Mouse (Mus musculus) intestine, postnatal 0 days (tissue): ENCODE data around the gene Rpusd4. TPM values are rescaled to one million over a fixed set of nuclear protein-coding genes. Genes with fewer than 3 reads are reported as not detected.
A peak's percentile ranks its signal among the peaks of the same experiment; 100 is the strongest.

Source experiments
- ATAC-seq: fragments of 200-750 bp; cut with Nextera tagmentation; 2 replicates; pipeline ENCODE4 v1.8.0; 2017; ENCODE audit warnings: mild to moderate bottlenecking, moderate TSS enrichment, moderate library complexity
- H3K27ac ChIP-seq: fragments of 300-500 bp; sonication (generic); 2 replicates; pipeline ENCODE4 v1.5.1; 2014; ENCODE audit warnings: mild to moderate bottlenecking, low read depth, low read length, moderate library complexity
- H3K27me3 ChIP-seq: fragments of 300-500 bp; sonication (generic); replicated peaks from 2 replicates; pipeline ENCODE4 v1.6.1; 2014; ENCODE audit warnings: low read length, mixed read lengths; ENCODE audit not compliant: control insufficient read depth, insufficient read depth
- H3K36me3 ChIP-seq: fragments of 300-500 bp; sonication (generic); 2 replicates; pipeline ENCODE4 v1.6.1; 2014; ENCODE audit warnings: mild to moderate bottlenecking, moderate library complexity; ENCODE audit not compliant: control insufficient read depth, insufficient read depth
- H3K4me1 ChIP-seq: fragments of 300-500 bp; sonication (generic); replicated peaks from 2 replicates; pipeline ENCODE4 v1.6.1; 2014; ENCODE audit warnings: antibody characterized with exemption, low read length, mixed read lengths; ENCODE audit not compliant: control insufficient read depth, insufficient read depth
- H3K4me2 ChIP-seq: fragments of 300-500 bp; sonication (generic); replicated peaks from 2 replicates; pipeline ENCODE4 v1.6.1; 2014; ENCODE audit warnings: low read depth, mild to moderate bottlenecking, moderate library complexity
- H3K4me3 ChIP-seq: fragments of 300-500 bp; sonication (generic); 2 replicates; pipeline ENCODE4 v1.5.1; 2014; ENCODE audit warnings: low read depth, low read length
- H3K9ac ChIP-seq: fragments of 300-500 bp; sonication (generic); 2 replicates; pipeline ENCODE4 v1.6.1; 2014; ENCODE audit warnings: mild to moderate bottlenecking, low read depth, low read length
- H3K9me3 ChIP-seq: fragments of 300-500 bp; sonication (generic); 2 replicates; pipeline ENCODE4 v1.6.1; 2016; ENCODE audit warnings: mixed run types; ENCODE audit not compliant: control insufficient read depth
- CTCF ChIP-seq: sonication (generic); IDR thresholded peaks from 2 replicates; pipeline ENCODE4 v1.5.1; 2016; ENCODE audit warnings: low read depth, mild to moderate bottlenecking, control low read depth, antibody characterized with exemption, moderate library complexity
- WGBS: fragments of 180-500 bp; shearing (Covaris S2); extraction: QIAGEN DNeasy Blood & Tissue Kit; methylation state at CpG from one replicate; pipeline ENCODE4 v1.1.7; 2014; 5-methylcytosine and 5-hydroxymethylcytosine counted together
- polyA plus RNA-seq: library from polyadenylated mRNA; unstranded; fragments of >200 nt; fragmentation: Nextera tagmentation; extraction: Ambion mirVana; gene quantifications from 2 replicates; pipeline ENCODE4 v1.2.1, GENCODE M21; 2015

Rpusd4 gene
- polyA plus RNA-seq, 1 experiment from 2014 or later, result 16.3 TPM

GRCm38 (mm10) chr9:35290417-35290816, 22.8 kb downstream of the Rpusd4 start:
- no peaks in the 10 kb centered on the region for H3K36me3 ChIP-seq
- no peak overlapping the region for H3K4me2 ChIP-seq
- H3K9me3 ChIP-seq, result no peaks in the 10 kb centered on the region
- no peak overlapping the region for H3K4me3 ChIP-seq
- no peaks in the 10 kb centered on the region; the same call in 1 of the 2 replicates for H3K4me1 ChIP-seq
- H3K27me3 ChIP-seq, result no peaks in the 10 kb centered on the region
- H3K9ac ChIP-seq, result no peak overlapping the region
- TF ChIP-seq CTCF, result no peak
- H3K27ac ChIP-seq, result peak overlapping the region; percentile 23; the same call in 1 of the 2 replicates
- 70% methylated on average over 3 of the region's 3 CpGs for WGBS
- ATAC-seq, result peak; percentile 70

- WGBS, result 40% methylated on average over 4 of the region's 4 CpGs
- Histone ChIP-seq H3K4me3 (no peak overlapping the region), H3K9ac (no peak overlapping the region), H3K36me3 (no peaks in the 10 kb centered on the region), H3K9me3 (no peaks in the 10 kb centered on the region), H3K27me3 (no peaks in the 10 kb centered on the region), H3K27ac (no peak overlapping the region; the same call in 1 of the 2 replicates), H3K4me2 (no peak overlapping the region), H3K4me1 (no peaks in the 10 kb centered on the region; the same call in 1 of the 2 replicates)
- TF ChIP-seq CTCF, result no peak
- ATAC-seq, result peak; percentile 18; the same call in 1 of the 2 replicates
Observed at GRCm38 (mm10) chr9:35290916-35291315, 23.3 kb downstream of the Rpusd4 start.

- no peaks in the 10 kb centered on the region; the same call in 1 of the 2 replicates for H3K4me1 ChIP-seq
- no peak overlapping the region for H3K4me3 ChIP-seq
- WGBS, result 74% methylated on average over 5 of the region's 5 CpGs
- no peak overlapping the region for H3K4me2 ChIP-seq
- no peak for TF ChIP-seq CTCF
- H3K27ac ChIP-seq, result no peak overlapping the region
- H3K36me3 ChIP-seq, result no peaks in the 10 kb centered on the region
- 0 out of 2 replicates have a peak, but pooled peaks cover 2% of the 10 kb centered on the region for H3K9me3 ChIP-seq
- H3K9ac ChIP-seq, result no peak overlapping the region
- no peak for ATAC-seq
- H3K27me3 ChIP-seq, result no peaks in the 10 kb centered on the region
Observed at GRCm38 (mm10) chr9:35293465-35293864, 25.8 kb downstream of the Rpusd4 start.

GRCm38 (mm10) chr9:35297791-35298190, 30.1 kb downstream of the Rpusd4 start:
- Histone ChIP-seq H3K27me3 (no peaks in the 10 kb centered on the region), H3K4me3 (no peak overlapping the region), H3K4me2 (no peak overlapping the region), H3K9me3 (0 out of 2 replicates have a peak, but pooled peaks cover 2% of the 10 kb centered on the region), H3K4me1 (no peaks in the 10 kb centered on the region), H3K27ac (no peak overlapping the region), H3K9ac (no peak overlapping the region), H3K36me3 (no peaks in the 10 kb centered on the region)
- peak; percentile 36 for ATAC-seq
- TF ChIP-seq CTCF, result no peak

- WGBS, result 91% methylated on average over 3 of the region's 3 CpGs
- no peak overlapping the region for H3K27ac ChIP-seq
- no peaks in the 10 kb centered on the region for H3K4me1 ChIP-seq
- H3K27me3 ChIP-seq, result no peaks in the 10 kb centered on the region
- no peak for TF ChIP-seq CTCF
- H3K36me3 ChIP-seq, result no peaks in the 10 kb centered on the region
- H3K4me3 ChIP-seq, result no peak overlapping the region
- no peak overlapping the region for H3K4me2 ChIP-seq
- no peak overlapping the region for H3K9ac ChIP-seq
- no peaks in the 10 kb centered on the region for H3K9me3 ChIP-seq
- ATAC-seq, result no peak
Observed at GRCm38 (mm10) chr9:35302172-35302571, 34.5 kb downstream of the Rpusd4 start.

GRCm38 (mm10) chr9:35307461-35307860, 39.8 kb downstream of the Rpusd4 start:
- no peaks in the 10 kb centered on the region for H3K27me3 ChIP-seq
- TF ChIP-seq CTCF, result no peak

GRCm38 (mm10) chr9:35310377-35310776, 42.7 kb downstream of the Rpusd4 start:
- no peak for TF ChIP-seq CTCF
- ATAC-seq, result no peak
- Histone ChIP-seq H3K36me3 (no peaks in the 10 kb centered on the region), H3K27ac (no peak overlapping the region), H3K4me1 (no peaks in the 10 kb centered on the region), H3K9me3 (no peaks in the 10 kb centered on the region), H3K4me3 (no peak overlapping the region), H3K4me2 (no peak overlapping the region), H3K27me3 (no peaks in the 10 kb centered on the region), H3K9ac (no peak overlapping the region)
- WGBS, result 81% methylated on average over 6 of the region's 6 CpGs

More at GRCm38 (mm10) chr9:35307461-35307860, 39.8 kb downstream of the Rpusd4 start:
- ATAC-seq, result no peak
- no peaks in the 10 kb centered on the region for H3K9me3 ChIP-seq
- H3K36me3 ChIP-seq, result no peaks in the 10 kb centered on the region
- no peaks in the 10 kb centered on the region for H3K4me1 ChIP-seq
- H3K9ac ChIP-seq, result no peak overlapping the region
- 86% methylated on average over 7 of the region's 7 CpGs for WGBS
- H3K4me2 ChIP-seq, result no peak overlapping the region
- no peak overlapping the region for H3K27ac ChIP-seq
- no peak overlapping the region for H3K4me3 ChIP-seq
